Mouse (Mus musculus): Measurements from ENCODE around the gene 1700017B05Rik.

- no peak for TF ChIP-seq GATA1 (IDR thresholded peaks at IDR 0.05; ENCODE audit: low read length)
- no peak for TF ChIP-seq TAL1 (IDR thresholded peaks at IDR 0.05; ENCODE audit: low read length)
These were observed 13.9 kb upstream of the 1700017B05Rik start for GRCm38 (mm10) chr9:57276311-57276710.

Data from erythroblast, embryonic 14.5 days (primary cell).